Mouse (Mus musculus) stomach, postnatal 0 days (tissue): ENCODE measurements around the gene Mob1a. TPM values are rescaled to one million over a fixed set of nuclear protein-coding genes. Genes with fewer than 3 reads are reported as not detected.
"Not testable (repeated sequence)": the region's sequence is repeated elsewhere in the genome, so short reads cannot be mapped to it uniquely, and the experiment has no call there.

ENCODE experiments used
- ATAC-seq: fragments of 200-750 bp; cut with Nextera tagmentation; 2 replicates; pipeline ENCODE4 v1.8.0; 2017; ENCODE audit not compliant: low FRiP score, low TSS enrichment
- DNase-seq: peaks from one replicate; pipeline ENCODE4 v3.0.0-alpha.2; 2016; ENCODE audit warnings: low spot score
- H3K27ac ChIP-seq: fragments of 300-500 bp; sonication (generic); replicated peaks from 2 replicates; pipeline ENCODE4 v1.5.1; 2014; ENCODE audit warnings: mild to moderate bottlenecking, control low read depth
- H3K27me3 ChIP-seq: fragments of 300-500 bp; sonication (generic); 2 replicates; pipeline ENCODE4 v1.6.1; 2014; ENCODE audit warnings: low read length; ENCODE audit not compliant: control insufficient read depth, insufficient read depth
- H3K36me3 ChIP-seq: fragments of 300-500 bp; sonication (generic); 2 replicates; pipeline ENCODE4 v1.6.1; 2014; ENCODE audit warnings: low read length, mixed read lengths; ENCODE audit not compliant: control insufficient read depth, insufficient read depth
- H3K4me1 ChIP-seq: fragments of 300-500 bp; sonication (generic); replicated peaks from 2 replicates; pipeline ENCODE4 v1.6.1; 2014; ENCODE audit warnings: antibody characterized with exemption; ENCODE audit not compliant: control insufficient read depth, insufficient read depth
- H3K4me2 ChIP-seq: fragments of 300-500 bp; sonication (generic); replicated peaks from 2 replicates; pipeline ENCODE4 v1.6.1; 2014; ENCODE audit warnings: low read depth, mild to moderate bottlenecking, control low read depth, moderate library complexity
- H3K4me3 ChIP-seq: fragments of 300-500 bp; sonication (generic); 2 replicates; pipeline ENCODE4 v1.5.1; 2014; ENCODE audit warnings: low read depth, low read length, control low read depth
- H3K9ac ChIP-seq: fragments of 300-500 bp; sonication (generic); 2 replicates; pipeline ENCODE4 v1.6.1; 2014; ENCODE audit warnings: mild to moderate bottlenecking, low read length, control low read depth, mixed read lengths
- H3K9me3 ChIP-seq: fragments of 300-500 bp; sonication (generic); 2 replicates; pipeline ENCODE4 v1.6.1; 2016; ENCODE audit warnings: low read length; ENCODE audit not compliant: control insufficient read depth
- CTCF ChIP-seq: IDR thresholded peaks from 2 replicates; pipeline ENCODE4 v1.5.1; 2016; ENCODE audit warnings: antibody characterized with exemption, low read depth, mild to moderate bottlenecking, moderate library complexity
- EP300 ChIP-seq: optimal IDR thresholded peaks from 2 replicates; pipeline ENCODE3; 2016; ENCODE audit warnings: antibody characterized with exemption
- WGBS: fragments of 180-500 bp; shearing (Covaris S2); extraction: QIAGEN DNeasy Blood & Tissue Kit; methylation state at CpG from one replicate; pipeline ENCODE4 v1.1.7; 2014; 5-methylcytosine and 5-hydroxymethylcytosine counted together
- polyA plus RNA-seq: library from polyadenylated mRNA; unstranded; fragments of >200 nt; fragmentation: Nextera tagmentation; extraction: Ambion mirVana; gene quantifications from 2 replicates; pipeline ENCODE4 v1.2.1, GENCODE M21; 2015

Mob1a gene
- polyA plus RNA-seq, 1 experiment from 2014 or later = 31.0 TPM

- no peaks in the 10 kb centered on the region for H3K9me3 ChIP-seq
- peak overlapping the region; percentile 76 for H3K4me3 ChIP-seq
- H3K4me1 ChIP-seq = no peaks in the 10 kb centered on the region; the same call in 1 of the 2 replicates
- H3K4me2 ChIP-seq = peak overlapping the region; percentile 73
- peak overlapping the region; percentile 96 for H3K27ac ChIP-seq
- H3K36me3 ChIP-seq = peaks cover 4% of the 10 kb centered on the region; the same call in 1 of the 2 replicates
- H3K27me3 ChIP-seq = no peaks in the 10 kb centered on the region
- WGBS = 5% methylated on average over 6 of the region's 6 CpGs
- no peak for ATAC-seq
- TF ChIP-seq EP300 (no peak), CTCF (no peak)
- peak overlapping the region; percentile 88 for H3K9ac ChIP-seq
- no peak for DNase-seq
These were observed 549 bp downstream of the Mob1a start for GRCm38 (mm10) chr6:83326394-83326736.

DNA sequence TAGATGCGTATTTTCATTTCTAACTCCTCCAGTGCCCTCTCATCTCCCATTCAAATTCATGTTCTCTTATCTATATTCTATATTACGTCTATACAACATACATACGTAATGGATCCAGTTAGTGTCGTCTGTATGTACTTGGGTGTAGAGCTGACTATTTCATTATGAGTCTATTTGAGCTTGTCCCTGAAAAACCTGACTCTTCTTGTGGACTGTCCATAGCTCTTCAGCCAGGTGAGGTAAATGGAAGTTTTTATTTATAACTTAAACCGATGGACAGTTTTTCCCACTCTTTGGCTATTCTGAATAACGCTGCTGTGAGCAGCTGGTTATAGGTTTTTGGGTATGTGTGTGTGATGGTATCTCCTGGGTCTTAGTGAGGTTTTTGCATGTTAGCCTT is 945 bp downstream of the Mob1a start:
- Histone ChIP-seq H3K9ac (peak overlapping the region; percentile 88; the same call in 1 of the 2 replicates), H3K4me2 (peak overlapping the region; percentile 73), H3K4me1 (no peaks in the 10 kb centered on the region; the same call in 1 of the 2 replicates), H3K9me3 (no peaks in the 10 kb centered on the region), H3K27me3 (no peaks in the 10 kb centered on the region), H3K27ac (no peak overlapping the region), H3K36me3 (peaks cover 8% of the 10 kb centered on the region; the same call in 1 of the 2 replicates), H3K4me3 (peak overlapping the region; percentile 76)
- DNase-seq = no peak
- WGBS = 37% methylated on average over 6 of the region's 6 CpGs
- no peak for ATAC-seq
- TF ChIP-seq CTCF (no peak), EP300 (no peak)

DNA sequence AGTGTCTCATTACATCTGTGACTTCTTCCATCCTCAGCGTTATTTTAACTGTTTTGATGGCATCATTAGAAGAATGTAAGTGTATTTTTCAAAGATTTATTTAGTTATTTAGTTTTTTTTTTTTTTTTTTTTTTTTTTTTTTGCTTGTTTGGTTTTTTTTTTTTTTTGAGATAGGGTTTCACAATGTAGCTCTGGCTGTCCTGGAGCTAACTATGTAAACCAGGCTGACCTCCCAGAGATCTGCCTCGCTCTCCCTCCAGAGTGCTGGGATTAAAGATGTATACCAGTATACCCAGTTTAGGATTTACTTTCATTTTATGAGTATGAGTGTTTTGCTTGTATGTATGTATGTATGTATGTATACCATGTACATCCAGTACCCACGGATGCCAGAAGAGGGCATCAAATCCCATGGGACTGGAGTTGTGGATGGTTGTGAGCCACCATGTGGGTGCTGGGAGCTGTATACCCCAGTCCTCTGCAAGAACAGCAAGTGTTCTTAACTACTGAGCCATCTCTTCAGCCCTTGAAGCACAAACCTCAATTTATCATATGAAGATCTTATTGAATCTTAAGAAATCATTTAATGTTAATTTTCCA is 1.9 kb downstream of the Mob1a start:
- no peak for DNase-seq
- Histone ChIP-seq H3K9me3 (no peaks in the 10 kb centered on the region), H3K27ac (no peak overlapping the region), H3K9ac (no peak overlapping the region), H3K4me3 (no peak overlapping the region), H3K4me2 (no peak overlapping the region), H3K27me3 (no peaks in the 10 kb centered on the region), H3K36me3 (peaks cover 14% of the 10 kb centered on the region; the same call in 1 of the 2 replicates), H3K4me1 (no peaks in the 10 kb centered on the region; the same call in 1 of the 2 replicates)
- WGBS = 81% methylated on average over 3 of the region's 3 CpGs
- TF ChIP-seq CTCF = peak; percentile 38
- TF ChIP-seq EP300 = no peak
- no peak for ATAC-seq

DNA sequence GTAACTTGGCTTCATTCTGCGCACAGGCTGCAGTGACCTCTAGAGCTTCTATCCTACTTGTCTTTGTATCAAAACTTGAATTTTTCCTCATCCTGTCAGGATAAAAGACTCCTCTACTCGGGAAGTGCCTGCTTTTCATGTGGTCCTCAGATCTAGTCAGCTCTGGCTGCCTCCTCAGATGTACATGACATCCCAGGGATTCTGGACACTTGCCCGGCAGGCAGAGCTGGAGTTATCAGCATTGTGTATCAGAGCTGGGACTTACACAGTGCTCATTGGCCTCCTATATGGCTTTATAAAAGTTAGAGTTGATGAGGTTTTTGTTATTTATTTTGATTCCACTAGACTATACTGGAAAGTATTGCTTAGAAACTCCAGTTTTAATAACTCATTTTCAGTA is 15.6 kb downstream of the Mob1a start:
- H3K4me1 ChIP-seq = no peaks in the 10 kb centered on the region

DNA sequence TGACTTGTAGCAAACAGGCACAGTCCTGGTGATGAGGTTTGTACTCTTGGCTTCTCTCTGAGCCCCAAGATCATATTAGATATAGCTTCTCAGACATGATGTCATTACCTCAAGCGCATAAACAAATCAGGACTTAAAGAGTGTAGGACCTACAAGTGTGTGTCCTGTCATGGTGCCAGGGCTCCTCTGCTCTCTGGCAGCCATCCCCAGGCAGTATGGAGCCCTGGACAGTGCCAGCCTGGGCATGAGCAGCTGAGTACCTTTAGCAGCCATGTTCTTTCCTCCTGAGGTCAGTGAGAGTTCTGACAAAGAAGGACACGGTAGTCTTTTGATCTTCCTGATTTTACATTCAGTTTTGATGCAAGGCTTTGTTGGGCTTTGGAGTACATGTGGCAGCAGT is 17.1 kb downstream of the Mob1a start:
- 96% methylated on average over 2 of the region's 2 CpGs for WGBS
- no peak for ATAC-seq
- H3K36me3 ChIP-seq = peaks cover 13% of the 10 kb centered on the region; the same call in 1 of the 2 replicates

More for the DNA sequence above, 15.6 kb downstream of the Mob1a start:
- Histone ChIP-seq H3K36me3 (peaks cover 13% of the 10 kb centered on the region; the same call in 1 of the 2 replicates), H3K9ac (no peak overlapping the region), H3K27ac (no peak overlapping the region), H3K4me2 (no peak overlapping the region), H3K9me3 (no peaks in the 10 kb centered on the region), H3K4me3 (no peak overlapping the region), H3K27me3 (no peaks in the 10 kb centered on the region)
- no peak for TF ChIP-seq EP300
- no peak for TF ChIP-seq CTCF
- ATAC-seq (no peak), DNase-seq (no peak)
- 79% methylated on average over 3 of the region's 3 CpGs for WGBS

GRCm38 (mm10) chr6:83345285-83345684 is 19.5 kb downstream of the Mob1a start:
- not testable (repeated sequence) for H3K9ac ChIP-seq, H3K27me3 ChIP-seq, H3K9me3 ChIP-seq, H3K4me2 ChIP-seq, H3K36me3 ChIP-seq, H3K4me3 ChIP-seq, ATAC-seq, H3K27ac ChIP-seq, DNase-seq, H3K4me1 ChIP-seq
- 83% methylated on average over 8 of the region's 8 CpGs for WGBS

More for the DNA sequence above, 17.1 kb downstream of the Mob1a start:
- TF ChIP-seq CTCF (no peak), EP300 (no peak)
- Histone ChIP-seq H3K27me3 (no peaks in the 10 kb centered on the region), H3K27ac (no peak overlapping the region), H3K4me2 (no peak overlapping the region), H3K4me3 (no peak overlapping the region), H3K4me1 (no peaks in the 10 kb centered on the region), H3K9ac (no peak overlapping the region), H3K9me3 (no peaks in the 10 kb centered on the region)
- no peak for DNase-seq
